Mouse (Mus musculus) heart, adult 2 months (tissue): ENCODE measurements at regions not wholly inside any gene's neighbourhood (a gene's known extent, or its start where the extent isn't known, plus 50 kb on each side); places are given as distances from the start of the nearest gene placed in this dataset.

Experiments
- CTCF ChIP-seq: fragments of 200-600 bp; IDR thresholded peaks from 2 replicates; pipeline ENCODE4 v1.8.1; 2022; ENCODE audit warnings: antibody characterized with exemption, mild to moderate bottlenecking, moderate library complexity
- POLR2A ChIP-seq: fragments of 200-500 bp; IDR thresholded peaks from 2 replicates; pipeline ENCODE4 v1.6.1; 2011; ENCODE audit warnings: mild to moderate bottlenecking, low read depth, low read length, control low read depth; ENCODE audit not compliant: insufficient read depth

- TF ChIP-seq CTCF = no peak
- TF ChIP-seq POLR2A = no peak
Measured at GRCm38 (mm10) chr14:99430323-99430722, 131.8 kb downstream of the Klf5 start.
